Mouse (Mus musculus) adrenal gland, postnatal 36 days (tissue): Measurements from ENCODE around the gene Cacng7. TPM values are rescaled to one million over a fixed set of nuclear protein-coding genes. Genes with fewer than 3 reads are reported as not detected.
A peak's percentile ranks its signal among the peaks of the same experiment; 100 is the strongest.
"Not testable (repeated sequence)": the region's sequence is repeated elsewhere in the genome, so short reads cannot be mapped to it uniquely, and the experiment has no call there.

ENCODE experiments used
- DNase-seq, 2 experiments: peaks; one replicate each; pipeline ENCODE4 v3.0.0; 2021; ENCODE audit warnings: mixed read lengths in 1 of 2
- microRNA-seq: library from miRNA; unstranded; fragments of <30 nt; microRNA quantifications from one replicate; pipeline ENCODE4 v1.2.0, GENCODE M21; 2021
- total RNA-seq, 2 experiments: library from RNA; stranded (reverse); gene quantifications; 2 replicates each; pipeline ENCODE4 v1.2.3; 2021

The Cacng7 gene
- total RNA-seq, 2 experiments from 2014 or later: 7.0 to 8.0 TPM

GRCm38 (mm10) chr7:3389444-3390412 lies 57.0 kb downstream of the Cacng7 start:
- DNase-seq: peak; percentile 76 to 81

GRCm38 (mm10) chr7:3390413-3391080 lies 57.8 kb downstream of the Cacng7 start, which contains the start of gene Cacng8:
TSS of gene Cacng8 (plus strand) at chr7:3390683.
- peak in 1 of 2 experiments; percentile 31 for DNase-seq

- no peak for DNase-seq
Observed at GRCm38 (mm10) chr7:3391081-3391451, 58.3 kb downstream of the Cacng7 start.

GRCm38 (mm10) chr7:3391809-3392208 lies 59.1 kb downstream of the Cacng7 start:
- peak; percentile 27 to 55 for DNase-seq

GRCm38 (mm10) chr7:3397355-3397754 lies 64.6 kb downstream of the Cacng7 start:
- no peak for DNase-seq

GRCm38 (mm10) chr7:3397797-3398196 lies 65.0 kb downstream of the Cacng7 start:
- no peak for DNase-seq

- not testable (repeated sequence) for DNase-seq
Observed at GRCm38 (mm10) chr7:3398363-3398762, 65.6 kb downstream of the Cacng7 start.

GRCm38 (mm10) chr7:3399937-3400336 lies 67.2 kb downstream of the Cacng7 start:
- no peak for DNase-seq

GRCm38 (mm10) chr7:3409729-3410520 lies 77.2 kb downstream of the Cacng7 start:
- no peak for DNase-seq

- peak; percentile 33 to 71 for DNase-seq
Observed at GRCm38 (mm10) chr7:3411160-3411941, 78.6 kb downstream of the Cacng7 start.

- peak; percentile 50 to 75 for DNase-seq
Observed at GRCm38 (mm10) chr7:3412036-3412435, 79.3 kb downstream of the Cacng7 start.

GRCm38 (mm10) chr7:3414888-3415287 lies 82.1 kb downstream of the Cacng7 start:
- peak; percentile 76 to 81 for DNase-seq

GRCm38 (mm10) chr7:3415378-3415777 lies 82.6 kb downstream of the Cacng7 start:
- DNase-seq: peak; percentile 74 to 81

Small RNA genes within 50 kb of the gene (microRNA-seq; reads per million reads assigned to microRNA genes)
- 16.4 reads per million, percentile 31 among the genes with 10 or more reads in this experiment for gene Gm23450

Other genes with a start within 250 kb of the Cacng7 start
- gene AU018091, start 163.8 kb upstream of the Cacng7 start, total RNA-seq: not detected
- gene Nlrp12, start 83.2 kb upstream of the Cacng7 start, total RNA-seq: under 1 TPM in 1 of 2 experiments, not detected in 1; 0.07 TPM
- gene Myadm, start 43.9 kb upstream of the Cacng7 start, total RNA-seq: 10 to 100 TPM; 67.8 to 81.2 TPM
- under 1 TPM; 0.56 to 0.89 TPM for gene Prkcg, start 43.8 kb upstream of the Cacng7 start, total RNA-seq
- gene Cacng8, start 57.7 kb downstream of the Cacng7 start, total RNA-seq: 1 to 10 TPM; 2.0 to 5.1 TPM
- not detected for gene Cacng6, start 91.2 kb downstream of the Cacng7 start, total RNA-seq
- 1 to 10 TPM; 1.2 to 1.8 TPM for gene Tarm1, start 169.7 kb downstream of the Cacng7 start, total RNA-seq